Comparison of ENCODE assay signal across 24 mouse cellular contexts in the genomic region with DNA sequence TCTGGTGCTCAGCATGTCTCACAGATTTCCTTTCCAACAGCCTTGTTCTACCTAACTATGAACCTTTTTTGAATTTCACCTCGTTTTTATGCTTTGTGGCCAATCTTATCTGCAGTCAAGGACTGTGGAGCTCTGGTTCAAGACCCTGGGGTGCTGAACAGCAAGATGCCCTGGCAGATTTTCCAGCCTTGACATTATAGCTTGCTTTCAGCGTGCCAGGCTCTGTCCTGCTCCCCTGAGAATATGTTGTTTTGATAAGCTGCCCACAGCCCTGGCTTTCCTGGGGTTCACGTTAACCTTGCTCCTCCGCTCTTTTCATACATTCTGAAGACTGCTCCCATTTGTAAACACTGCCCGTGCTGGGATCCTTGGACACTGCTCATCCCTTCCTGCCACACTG.
DNase-seq lines count a peak whose midpoint lies in the region; ATAC-seq and TF ChIP-seq lines count a peak whose summit lies in the region.
"Had no signal": no experiment of that assay in that cellular context is flagged by ENCODE, and none has a peak within 500 bp of the region (broad histone marks: within the 10 kb centered on the region; RNA-seq: fewer than 3 reads in every experiment).

No protein-coding gene starts in this region.

- no peaks in the 10 kb centered on the region for H3K36me3 ChIP-seq in forebrain, embryonic 14.5 days (ENCODE audit: control insufficient read depth, insufficient read depth, low read length)
- H3K36me3 ChIP-seq: embryonic facial prominence, embryonic 15.5 days; forebrain, embryonic 15.5 days; heart, embryonic 12.5 days; kidney, embryonic 15.5 days; liver, embryonic 13.5 days; midbrain, embryonic 12.5 days; neural tube, embryonic 15.5 days had no signal

- H3K27me3 ChIP-seq in cerebellum, adult 2 months (ENCODE audit: control insufficient read depth, insufficient read depth, low read length) = no peaks in the 10 kb centered on the region
- 0 out of 2 replicates have a peak, but pooled peaks cover 2% of the 10 kb centered on the region for H3K27me3 ChIP-seq in forebrain, embryonic 14.5 days (replicated peaks; ENCODE audit: control insufficient read depth, insufficient read depth, low read length)
- H3K27me3 ChIP-seq: embryonic facial prominence, embryonic 15.5 days; heart, embryonic 12.5 days; kidney, embryonic 15.5 days; liver, embryonic 13.5 days had no signal

- no peaks in the 10 kb centered on the region for H3K9me3 ChIP-seq in forebrain, embryonic 14.5 days (replicated peaks; ENCODE audit: control insufficient read depth, low read length)
- H3K9me3 ChIP-seq: embryonic facial prominence, embryonic 15.5 days; forebrain, embryonic 15.5 days; heart, embryonic 12.5 days; kidney, embryonic 15.5 days; liver, embryonic 13.5 days; midbrain, embryonic 12.5 days; neural tube, embryonic 15.5 days had no signal

- peak; percentile 39 for DNase-seq in adrenal gland, adult 2 months
- DNase-seq in adrenal gland, adult 18-20 months (ENCODE audit: low spot score in 2 of 2) = no peak
- DNase-seq in ovary, adult 18-20 months (ENCODE audit: low spot score) = peak; percentile 43
- DNase-seq in ovary, postnatal 10 days (ENCODE audit: low spot score) = no peak
- DNase-seq in cerebellum, adult 2 months = peak; percentile 35 to 46
- DNase-seq in cerebellum, postnatal 36 days = peak; percentile 11 to 24
- DNase-seq in left cerebral cortex, postnatal 25 days (ENCODE audit: low spot score in 2 of 2) = no peak
- DNase-seq in forebrain, embryonic 14.5 days (ENCODE audit: low spot score) = no peak
- DNase-seq: gastrocnemius, postnatal 14 days; heart, adult 18-20 months; heart, postnatal 10 days; kidney, postnatal 36 days; liver, embryonic 13.5 days; lung, embryonic 14.5 days; retina, postnatal 1 day; thymus, postnatal 14 days had no signal

- intact Hi-C loops in left cerebral cortex, postnatal 25 days (cut with DNase I) = no loop called here

- no peak for TF ChIP-seq POLR2A in cerebellum, adult 2 months (IDR thresholded peaks at IDR 0.05; ENCODE audit: borderline replicate concordance, insufficient read depth, low read length)

- no peak overlapping the region for H3K4me3 ChIP-seq in cerebellum, adult 2 months (replicated peaks; ENCODE audit: insufficient read depth, low read depth, low read length)
- H3K4me3 ChIP-seq in forebrain, embryonic 14.5 days (ENCODE audit: low read depth, low read length) = no peak overlapping the region
- H3K4me3 ChIP-seq: embryonic facial prominence, embryonic 15.5 days; forebrain, embryonic 15.5 days; heart, embryonic 12.5 days; kidney, embryonic 15.5 days; liver, embryonic 13.5 days; midbrain, embryonic 12.5 days; neural tube, embryonic 15.5 days had no signal

- 0 out of 2 replicates have a peak overlapping the region, but pooled peaks have one; percentile 28 for H3K27ac ChIP-seq in cerebellum, adult 2 months (ENCODE audit: insufficient read depth, low read length)
- no peak overlapping the region for H3K27ac ChIP-seq in forebrain, embryonic 14.5 days (ENCODE audit: low read depth, low read length)
- H3K27ac ChIP-seq: embryonic facial prominence, embryonic 15.5 days; forebrain, embryonic 15.5 days; hindbrain, postnatal 0 days; kidney, embryonic 15.5 days; liver, embryonic 13.5 days; midbrain, embryonic 12.5 days; neural tube, embryonic 15.5 days had no signal

- H3K4me1 ChIP-seq in cerebellum, adult 2 months (ENCODE audit: control insufficient read depth, insufficient read depth, low read length) = peaks cover 8% of the 10 kb centered on the region
- H3K4me1 ChIP-seq in forebrain, embryonic 14.5 days (ENCODE audit: control insufficient read depth, insufficient read depth, low read length) = no peaks in the 10 kb centered on the region
- H3K4me1 ChIP-seq: embryonic facial prominence, embryonic 15.5 days; forebrain, embryonic 15.5 days; heart, embryonic 12.5 days; kidney, embryonic 15.5 days; liver, embryonic 13.5 days; neural tube, embryonic 15.5 days had no signal

- no peak for TF ChIP-seq CTCF in cerebellum, adult 2 months (IDR thresholded peaks at IDR 0.05; ENCODE audit: borderline replicate concordance, insufficient read depth, low read depth, low read length)

- no peak overlapping the region for H3K4me2 ChIP-seq in forebrain, embryonic 14.5 days (ENCODE audit: low read length)
- H3K4me2 ChIP-seq: embryonic facial prominence, embryonic 15.5 days; forebrain, embryonic 15.5 days; heart, embryonic 12.5 days; kidney, embryonic 15.5 days; liver, embryonic 13.5 days; lung, embryonic 14.5 days; midbrain, embryonic 12.5 days; neural tube, embryonic 15.5 days had no signal

- no peak for ATAC-seq in forebrain, embryonic 14.5 days
- ATAC-seq: forebrain, embryonic 15.5 days; hindbrain, postnatal 0 days; intestine, postnatal 0 days had no signal

- no peak overlapping the region for H3K9ac ChIP-seq in forebrain, embryonic 14.5 days (ENCODE audit: low read length)
- H3K9ac ChIP-seq: embryonic facial prominence, embryonic 15.5 days; forebrain, embryonic 15.5 days; heart, embryonic 12.5 days; kidney, embryonic 15.5 days; liver, embryonic 13.5 days; lung, embryonic 14.5 days; midbrain, embryonic 12.5 days; neural tube, embryonic 15.5 days had no signal

- WGBS in cerebellum, adult 2 months = 7% methylated on average over 5 of the region's 5 CpGs
- 70% methylated on average over 5 of the region's 5 CpGs for WGBS in forebrain, embryonic 14.5 days

Comparison
In these comparisons a context has a peak if more than half of its experiments do, and no peak if none do; other contexts are left out.
1. DNase-seq: peak in adrenal gland, adult 2 months (single experiment), ovary, adult 18-20 months (single experiment), cerebellum, adult 2 months (2 of 2) and cerebellum, postnatal 36 days (2 of 2); none in adrenal gland, adult 18-20 months (0 of 2), ovary, postnatal 10 days (single experiment), left cerebral cortex, postnatal 25 days (0 of 2) and forebrain, embryonic 14.5 days (single experiment).